Comparison of ENCODE assay signal across 9 mouse cellular contexts in the genomic region with DNA sequence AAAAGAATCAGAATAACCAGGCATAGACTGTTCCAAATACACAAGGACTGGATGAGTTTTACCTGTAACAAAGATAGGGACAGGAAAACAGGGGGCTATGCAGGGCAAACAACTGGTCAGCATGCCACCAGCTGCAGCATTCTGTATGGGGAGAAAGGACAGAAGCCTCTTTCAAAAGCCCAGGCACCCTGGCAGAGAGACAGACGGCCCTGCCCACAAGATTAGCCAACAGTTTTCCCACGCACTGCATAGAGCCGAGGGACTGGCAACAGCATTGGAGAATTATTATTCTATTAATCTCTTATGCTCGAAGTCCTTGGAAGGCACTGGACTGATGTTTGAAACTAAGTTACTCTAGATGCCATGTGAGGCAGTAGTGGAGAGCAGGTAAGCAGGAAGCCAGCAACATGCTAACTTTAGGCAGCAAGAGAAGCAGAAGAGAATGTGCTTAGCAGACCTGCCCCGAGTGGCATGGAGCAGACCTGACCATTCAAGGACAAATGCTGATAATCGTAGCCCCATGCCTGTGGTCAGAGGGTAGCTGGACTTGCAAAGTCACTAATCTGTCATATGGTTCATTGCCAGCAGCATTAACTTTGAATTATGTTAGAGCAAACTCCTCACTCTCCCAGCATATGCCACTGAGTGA.
A peak's percentile ranks its signal among the peaks of the same experiment; 100 is the strongest.
DNase-seq lines count a peak whose midpoint lies in the region; ATAC-seq lines count a peak whose summit lies in the region.
"Had no signal": no experiment of that assay in that cellular context is flagged by ENCODE, and none has a peak within 500 bp of the region (broad histone marks: within the 10 kb centered on the region; RNA-seq: fewer than 3 reads in every experiment).

No protein-coding gene starts in this region.

- no peak overlapping the region for H3K4me3 ChIP-seq in hindbrain, embryonic 16.5 days (ENCODE audit: low read length)
- H3K4me3 ChIP-seq in hindbrain, embryonic 14.5 days (replicated peaks; ENCODE audit: low read length): no peak overlapping the region
- H3K4me3 ChIP-seq in forebrain, embryonic 16.5 days (replicated peaks; ENCODE audit: low read length): no peak overlapping the region
- no peak overlapping the region for H3K4me3 ChIP-seq in midbrain, embryonic 13.5 days (replicated peaks)
- H3K4me3 ChIP-seq: liver, embryonic 13.5 days had no signal

- 48% methylated on average over 6 of the region's 6 CpGs for WGBS in hindbrain, embryonic 16.5 days
- WGBS in hindbrain, embryonic 14.5 days: 36% methylated on average over 6 of the region's 6 CpGs
- 39% methylated on average over 6 of the region's 6 CpGs for WGBS in forebrain, embryonic 16.5 days
- 42% methylated on average over 6 of the region's 6 CpGs for WGBS in midbrain, embryonic 13.5 days

- no peak overlapping the region for H3K27ac ChIP-seq in hindbrain, embryonic 16.5 days (ENCODE audit: low read depth, low read length)
- H3K27ac ChIP-seq in hindbrain, embryonic 14.5 days: no peak overlapping the region
- no peak overlapping the region for H3K27ac ChIP-seq in forebrain, embryonic 16.5 days (ENCODE audit: low read length)
- H3K27ac ChIP-seq in midbrain, embryonic 13.5 days: no peak overlapping the region
- H3K27ac ChIP-seq: liver, embryonic 13.5 days had no signal

- H3K36me3 ChIP-seq in hindbrain, embryonic 16.5 days (ENCODE audit: control insufficient read depth, insufficient read depth, low read length): no peaks in the 10 kb centered on the region
- H3K36me3 ChIP-seq in hindbrain, embryonic 14.5 days (replicated peaks; ENCODE audit: control insufficient read depth, insufficient read depth): no peaks in the 10 kb centered on the region
- no peaks in the 10 kb centered on the region for H3K36me3 ChIP-seq in forebrain, embryonic 16.5 days (ENCODE audit: control insufficient read depth, insufficient read depth)
- H3K36me3 ChIP-seq in midbrain, embryonic 13.5 days: no peaks in the 10 kb centered on the region
- H3K36me3 ChIP-seq: liver, embryonic 13.5 days had no signal

- DNase-seq in hindbrain, embryonic 14.5 days (ENCODE audit: low spot score): no peak
- DNase-seq in adrenal gland, postnatal 14 days: peak; percentile 42
- DNase-seq in liver: no peak
- no peak for DNase-seq in left cerebral cortex, postnatal 25 days (ENCODE audit: low spot score in 2 of 2)
- DNase-seq: kidney, postnatal 36 days; liver, embryonic 13.5 days had no signal

- no peaks in the 10 kb centered on the region for H3K27me3 ChIP-seq in hindbrain, embryonic 16.5 days (replicated peaks; ENCODE audit: control insufficient read depth, insufficient read depth, low read length)
- H3K27me3 ChIP-seq in hindbrain, embryonic 14.5 days (ENCODE audit: control insufficient read depth, insufficient read depth, low read length): no peaks in the 10 kb centered on the region
- H3K27me3 ChIP-seq in forebrain, embryonic 16.5 days (replicated peaks; ENCODE audit: control insufficient read depth, insufficient read depth, low read length): no peaks in the 10 kb centered on the region
- H3K27me3 ChIP-seq in midbrain, embryonic 13.5 days: no peaks in the 10 kb centered on the region
- H3K27me3 ChIP-seq: liver, embryonic 13.5 days had no signal

- intact Hi-C loops in left cerebral cortex, postnatal 25 days (cut with DNase I): no loop called here

- H3K9ac ChIP-seq in hindbrain, embryonic 16.5 days (ENCODE audit: low read depth, low read length): no peak overlapping the region
- no peak overlapping the region for H3K9ac ChIP-seq in hindbrain, embryonic 14.5 days
- no peak overlapping the region for H3K9ac ChIP-seq in forebrain, embryonic 16.5 days (replicated peaks; ENCODE audit: low read depth, low read length)
- no peak overlapping the region for H3K9ac ChIP-seq in midbrain, embryonic 13.5 days (replicated peaks)
- H3K9ac ChIP-seq: liver, embryonic 13.5 days had no signal

- peak; percentile 72 for ATAC-seq in hindbrain, embryonic 16.5 days
- no peak; the same call in 1 of the 2 replicates for ATAC-seq in hindbrain, embryonic 14.5 days (ENCODE audit: low FRiP score)
- peak; percentile 57; the same call in 1 of the 2 replicates for ATAC-seq in forebrain, embryonic 16.5 days
- ATAC-seq in midbrain, embryonic 13.5 days: peak; percentile 77

- H3K4me2 ChIP-seq in hindbrain, embryonic 16.5 days (ENCODE audit: low read length): no peak overlapping the region
- no peak overlapping the region for H3K4me2 ChIP-seq in hindbrain, embryonic 14.5 days (replicated peaks)
- H3K4me2 ChIP-seq in forebrain, embryonic 16.5 days (ENCODE audit: low read length): no peak overlapping the region
- H3K4me2 ChIP-seq in midbrain, embryonic 13.5 days (replicated peaks): no peak overlapping the region
- H3K4me2 ChIP-seq: liver, embryonic 13.5 days had no signal

- H3K9me3 ChIP-seq in hindbrain, embryonic 16.5 days (ENCODE audit: control insufficient read depth, low read length): no peaks in the 10 kb centered on the region
- no peaks in the 10 kb centered on the region for H3K9me3 ChIP-seq in hindbrain, embryonic 14.5 days (ENCODE audit: control insufficient read depth, low read length)
- no peaks in the 10 kb centered on the region for H3K9me3 ChIP-seq in forebrain, embryonic 16.5 days (ENCODE audit: control insufficient read depth, low read length)
- no peaks in the 10 kb centered on the region for H3K9me3 ChIP-seq in midbrain, embryonic 13.5 days

- no peaks in the 10 kb centered on the region for H3K4me1 ChIP-seq in hindbrain, embryonic 16.5 days (ENCODE audit: control insufficient read depth, insufficient read depth, low read depth, low read length)
- H3K4me1 ChIP-seq in hindbrain, embryonic 14.5 days (replicated peaks; ENCODE audit: control insufficient read depth, insufficient read depth, low read length): no peaks in the 10 kb centered on the region
- no peaks in the 10 kb centered on the region for H3K4me1 ChIP-seq in forebrain, embryonic 16.5 days (replicated peaks; ENCODE audit: control insufficient read depth, insufficient read depth, low read length)
- H3K4me1 ChIP-seq in midbrain, embryonic 13.5 days (replicated peaks): peaks cover 7% of the 10 kb centered on the region
- H3K4me1 ChIP-seq: liver, embryonic 13.5 days had no signal
